Mouse (Mus musculus): ENCODE measurements around the gene Fam102b.

The Fam102b gene

DNA sequence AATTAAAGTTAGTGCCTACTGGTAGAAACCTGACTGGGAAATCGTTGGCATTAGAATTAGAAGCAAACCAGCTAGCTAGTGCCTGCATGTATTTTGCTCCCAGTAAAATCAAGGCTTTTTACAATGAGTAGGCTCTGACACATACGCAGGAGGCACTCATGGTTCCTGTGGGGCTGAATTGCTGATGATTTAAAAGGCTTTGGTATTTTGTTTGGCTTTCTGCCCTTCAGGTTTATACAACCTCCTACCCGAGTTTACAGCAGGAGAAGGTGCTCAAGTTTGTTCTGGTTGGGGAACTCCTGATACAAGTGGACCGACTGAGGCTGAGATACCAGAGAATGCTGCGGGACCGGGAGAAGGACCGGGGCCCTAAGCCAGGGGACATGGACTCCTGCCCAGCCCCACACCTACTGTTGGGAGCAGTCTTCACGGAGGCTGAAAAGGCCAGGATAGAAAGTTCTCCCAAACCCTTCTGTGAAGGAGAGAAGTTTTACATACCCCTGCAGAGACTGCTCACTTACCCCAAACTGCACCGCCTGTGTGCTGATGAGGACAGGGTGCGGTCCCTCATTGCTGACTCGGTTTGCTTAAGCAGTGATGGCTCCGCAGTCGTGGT lies 67.6 kb downstream of the Fam102b start:
- DNase-seq: no peak

DNA sequence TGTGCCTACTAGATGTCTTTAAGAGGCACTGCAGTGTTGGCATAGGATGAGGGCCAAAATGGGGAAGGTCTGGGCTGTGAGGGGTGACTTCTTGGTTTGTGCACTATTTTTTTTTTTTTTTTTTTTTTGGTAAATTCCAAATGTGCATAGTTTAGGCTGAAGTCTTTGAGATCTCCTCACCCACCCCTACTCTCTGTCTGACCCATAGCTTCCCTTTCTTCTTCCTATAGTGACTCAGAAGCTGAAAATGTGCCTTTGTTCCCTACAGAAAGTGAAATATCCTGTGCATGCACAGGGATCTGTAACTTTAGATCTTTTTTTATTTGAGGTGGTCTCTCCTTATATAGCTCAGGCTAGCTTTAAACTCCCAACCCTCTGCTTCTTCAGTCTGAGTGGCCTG lies 69.4 kb downstream of the Fam102b start:
- DNase-seq: no peak

DNA sequence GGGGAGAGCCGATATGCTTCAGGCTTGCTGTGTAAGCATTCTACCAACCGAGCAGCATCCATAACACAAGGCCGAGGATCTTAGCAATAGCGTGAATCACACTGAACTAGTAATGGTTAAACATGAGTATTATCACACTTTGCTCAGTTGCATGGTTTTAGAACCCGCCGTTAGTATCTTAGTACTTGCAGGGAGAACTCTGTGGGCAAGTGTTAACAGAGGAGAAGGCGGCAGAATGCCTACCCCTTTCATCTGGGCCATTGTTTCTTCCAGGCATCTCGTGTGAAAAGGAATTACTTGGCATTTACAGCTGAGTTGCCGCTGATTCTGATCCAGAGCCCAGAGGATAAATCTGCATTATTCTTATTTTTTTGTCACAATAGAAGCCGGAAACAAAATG lies 86.4 kb downstream of the Fam102b start:
- no peak for DNase-seq

GRCm38 (mm10) chr3:108940001-108940633 lies 87.3 kb downstream of the Fam102b start, which contains the start of gene Gm9857:
Gene Gm9857, minus strand, starts transcription at chr3:108940445.
- no peak for DNase-seq

GRCm38 (mm10) chr3:108939573-108939972 lies 87.8 kb downstream of the Fam102b start, which contains the start of gene Henmt1:
Gene Henmt1, plus strand, starts transcription at chr3:108939873.
- no peak for DNase-seq

- no peak for DNase-seq
Observed at GRCm38 (mm10) chr3:108938691-108939090, 88.7 kb downstream of the Fam102b start.

- no peak for DNase-seq
Observed at GRCm38 (mm10) chr3:108933557-108933956, 93.8 kb downstream of the Fam102b start.

GRCm38 (mm10) chr3:108926308-108926707 lies 101.1 kb downstream of the Fam102b start:
- no peak for DNase-seq

GRCm38 (mm10) chr3:108925677-108926076 lies 101.7 kb downstream of the Fam102b start:
- DNase-seq: no peak

DNA sequence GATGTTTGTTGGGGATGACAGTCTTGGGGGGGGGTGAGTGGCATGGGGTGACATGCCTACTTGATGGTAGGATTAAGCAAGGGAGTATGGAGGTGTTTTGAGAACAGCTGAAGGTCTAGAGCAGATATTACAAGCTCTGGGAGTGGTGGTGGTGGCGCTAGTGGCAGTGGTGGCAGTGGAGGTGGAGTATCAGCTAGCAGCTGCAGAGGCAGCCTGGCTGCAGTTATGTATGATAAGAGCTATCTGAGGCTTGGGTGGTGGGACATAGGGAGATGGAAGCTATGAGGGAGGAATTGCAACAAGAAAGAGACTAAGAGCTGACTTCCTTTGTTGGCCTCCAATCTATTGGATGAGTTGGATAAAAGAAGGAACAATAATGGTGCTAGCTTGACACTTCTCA lies 105.6 kb downstream of the Fam102b start:
- DNase-seq: peak; percentile 81

Measured in liver (tissue).